ENCODE assay signal across 8 mouse cellular contexts in the genomic region with DNA sequence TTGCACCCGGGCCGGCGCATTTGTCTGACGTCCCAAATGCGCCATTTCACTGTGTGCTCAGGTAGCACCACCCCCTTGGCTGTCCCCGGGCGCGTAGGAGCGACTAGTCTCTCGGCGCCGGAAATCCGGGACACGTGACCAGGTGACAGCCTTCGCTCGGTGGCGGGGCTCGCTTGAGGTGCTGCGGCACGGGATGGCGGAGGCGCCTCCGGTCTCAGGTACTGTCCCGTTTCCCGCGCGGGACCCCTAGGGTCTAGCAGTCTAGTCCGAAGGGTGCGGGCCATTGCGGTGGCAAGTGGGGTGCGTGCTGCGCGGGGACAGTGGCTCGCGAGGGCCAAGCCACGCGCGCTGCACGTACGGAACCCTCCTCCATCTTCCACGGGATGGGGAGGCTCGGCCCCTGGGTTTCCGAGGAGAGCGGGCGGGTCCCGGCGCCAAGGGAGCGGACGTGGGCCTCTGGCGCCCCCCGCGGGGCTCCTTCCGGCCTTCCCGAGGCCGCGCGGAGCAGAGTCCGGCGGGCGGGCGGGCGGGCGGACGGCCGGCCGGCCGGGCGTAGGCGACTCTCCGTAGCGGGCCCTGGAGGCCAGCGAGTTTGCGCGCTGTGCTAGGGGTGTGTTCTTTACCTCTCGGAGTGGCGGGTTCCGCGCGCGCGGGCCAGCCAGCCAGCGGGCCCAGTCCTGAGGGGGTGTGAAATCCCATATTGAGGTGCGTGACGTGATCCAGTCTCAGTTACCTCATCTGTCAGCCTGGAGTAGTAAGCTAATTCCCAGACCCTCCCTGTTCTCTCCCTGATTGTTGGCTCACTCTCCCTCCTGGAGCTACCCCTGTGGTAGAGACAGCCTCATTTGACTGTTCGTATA. TPM values are rescaled to one million over a fixed set of nuclear protein-coding genes. Genes with fewer than 3 reads are reported as not detected.
DNase-seq lines count a peak whose midpoint lies in the region; ATAC-seq and TF ChIP-seq lines count a peak whose summit lies in the region.

A gene (plus strand): TSS at position 65 of the 860 bp plus-strand sequence.

- H3K4me2 ChIP-seq in embryonic facial prominence, embryonic 15.5 days (replicated peaks): peak within 1 kb of the TSS; percentile 65
- peak within 1 kb of the TSS; percentile 70 for H3K4me2 ChIP-seq in kidney, embryonic 14.5 days (replicated peaks; ENCODE audit: low read depth, low read length)
- H3K4me2 ChIP-seq in limb, embryonic 15.5 days: peak within 1 kb of the TSS; percentile 64

- H3K9me3 ChIP-seq in embryonic facial prominence, embryonic 15.5 days (replicated peaks): no peaks in the 10 kb centered on the region
- H3K9me3 ChIP-seq in kidney, embryonic 14.5 days (ENCODE audit: control insufficient read depth, low read length): no peaks in the 10 kb centered on the region
- H3K9me3 ChIP-seq in limb, embryonic 15.5 days: no peaks in the 10 kb centered on the region

- peak within 1 kb of the TSS; percentile 89 for H3K9ac ChIP-seq in embryonic facial prominence, embryonic 15.5 days
- H3K9ac ChIP-seq in kidney, embryonic 14.5 days (ENCODE audit: low read depth, low read length): peak within 1 kb of the TSS; percentile 89
- H3K9ac ChIP-seq in limb, embryonic 15.5 days: peak within 1 kb of the TSS; percentile 72

- WGBS in bone marrow, adult 2 months: under 1% methylated on average over 85 of the region's 85 CpGs
- under 1% methylated on average over 78 of the region's 85 CpGs for WGBS in embryonic facial prominence, embryonic 15.5 days
- under 1% methylated on average over 81 of the region's 85 CpGs for WGBS in kidney, embryonic 14.5 days
- under 1% methylated on average over 75 of the region's 85 CpGs for WGBS in limb, embryonic 15.5 days

- DNase-seq in 416B (ENCODE audit: low read depth): peak; percentile 97
- DNase-seq in heart, adult 9 months (ENCODE audit: low spot score in 2 of 2): peak; percentile 94 to 95
- DNase-seq in monocyte, adult 2 months (ENCODE audit: low read depth in 1 of 2, low spot score in 2 of 2): peak; percentile 80 to 87
- peak; percentile 95 for DNase-seq in spleen, postnatal 36 days (ENCODE audit: low spot score in 2 of 2)

- TF ChIP-seq CTCF in bone marrow, adult 2 months (IDR thresholded peaks at IDR 0.05; ENCODE audit: control insufficient read depth, insufficient read depth, low read length): no peak

- H3K4me3 ChIP-seq in bone marrow, adult 2 months (replicated peaks; ENCODE audit: control insufficient read depth, low read depth, low read length): peak within 1 kb of the TSS; percentile 92
- H3K4me3 ChIP-seq in embryonic facial prominence, embryonic 15.5 days (replicated peaks): peak within 1 kb of the TSS; percentile 98
- H3K4me3 ChIP-seq in kidney, embryonic 14.5 days (ENCODE audit: low read length): peak within 1 kb of the TSS; percentile 99
- H3K4me3 ChIP-seq in limb, embryonic 15.5 days: peak within 1 kb of the TSS; percentile 98

- H3K36me3 ChIP-seq in embryonic facial prominence, embryonic 15.5 days: peaks cover 21% of the 10 kb centered on the region
- H3K36me3 ChIP-seq in kidney, embryonic 14.5 days (ENCODE audit: control insufficient read depth, insufficient read depth, low read length): peaks cover 16% of the 10 kb centered on the region
- H3K36me3 ChIP-seq in limb, embryonic 15.5 days: peaks cover 19% of the 10 kb centered on the region

- peak; percentile 94 for ATAC-seq in embryonic facial prominence, embryonic 15.5 days (ENCODE audit: insufficient number of reproducible peaks, low FRiP score, low TSS enrichment, low read depth)
- peak; percentile 96 for ATAC-seq in kidney, embryonic 14.5 days (ENCODE audit: low FRiP score, low TSS enrichment)
- peak; percentile 92 for ATAC-seq in limb, embryonic 15.5 days (ENCODE audit: insufficient number of reproducible peaks, low FRiP score, low TSS enrichment, low read depth)

- H3K4me1 ChIP-seq in bone marrow, adult 2 months (ENCODE audit: control insufficient read depth, insufficient read depth, low read length): no peaks in the 10 kb centered on the region; the same call in 1 of the 2 replicates
- H3K4me1 ChIP-seq in embryonic facial prominence, embryonic 15.5 days: peaks cover 21% of the 10 kb centered on the region
- H3K4me1 ChIP-seq in kidney, embryonic 14.5 days (ENCODE audit: control insufficient read depth, insufficient read depth, low read length): peaks cover 11% of the 10 kb centered on the region; the same call in 1 of the 2 replicates
- peaks cover 16% of the 10 kb centered on the region for H3K4me1 ChIP-seq in limb, embryonic 15.5 days

- no peaks in the 10 kb centered on the region for H3K27me3 ChIP-seq in embryonic facial prominence, embryonic 15.5 days
- H3K27me3 ChIP-seq in kidney, embryonic 14.5 days (ENCODE audit: control insufficient read depth, insufficient read depth, low read length): no peaks in the 10 kb centered on the region
- H3K27me3 ChIP-seq in limb, embryonic 15.5 days: no peaks in the 10 kb centered on the region

- peak within 1 kb of the TSS; percentile 86 for H3K27ac ChIP-seq in bone marrow, adult 2 months (ENCODE audit: control insufficient read depth, insufficient read depth, low read depth, low read length, poor library complexity)
- H3K27ac ChIP-seq in embryonic facial prominence, embryonic 15.5 days (replicated peaks): peak within 1 kb of the TSS; percentile 92
- peak within 1 kb of the TSS; percentile 92 for H3K27ac ChIP-seq in kidney, embryonic 14.5 days (ENCODE audit: low read depth, low read length)
- peak within 1 kb of the TSS; percentile 95 for H3K27ac ChIP-seq in limb, embryonic 15.5 days

- TF ChIP-seq POLR2A in bone marrow, adult 2 months (IDR thresholded peaks at IDR 0.05; ENCODE audit: borderline replicate concordance, control insufficient read depth, low read depth, low read length): peak; percentile 80; the same call in 1 of the 2 replicates

RNA-seq across cellular contexts. Expression of the gene that starts here (rescaled TPM):
- 37.5 and 46.1 TPM in 2 replicates for polyA plus RNA-seq in bone marrow, adult 2 months (2011; ENCODE audit: insufficient read depth, insufficient read length, low replicate concordance, missing spikeins)
- polyA plus RNA-seq in embryonic facial prominence, embryonic 15.5 days (2015; fragmentation: Nextera tagmentation; extraction: Ambion mirVana): 82.3 and 90.2 TPM in 2 replicates
- 58.6 and 103 TPM in 2 replicates for polyA plus RNA-seq in kidney, embryonic 14.5 days (2014; fragmentation: Nextera tagmentation; extraction: Ambion mirVana)
- 85.5 and 85.9 TPM in 2 replicates for polyA plus RNA-seq in limb, embryonic 15.5 days (2015; fragmentation: Nextera tagmentation; extraction: Ambion mirVana)

Comparison
In these comparisons a context has a peak if more than half of its experiments do, and no peak if none do; other contexts are left out.
1. Peak in every context shown above with its lines: DNase-seq, ATAC-seq, H3K4me3 ChIP-seq and H3K27ac ChIP-seq.